Mouse (Mus musculus) embryo, embryonic 11.5 days (tissue): ENCODE measurements around the gene Fosl2.

ENCODE experiments used
- DNase-seq: peaks from one replicate; pipeline ENCODE4 v3.0.0-alpha.2; 2012; ENCODE audit warnings: low read depth, low spot score

The Fosl2 gene

GRCm38 (mm10) chr5:32135336-32136206 lies at the start of gene Fosl2:
Fosl2 (plus strand) TSS chr5:32135801.
- DNase-seq: peak; percentile 80

DNA sequence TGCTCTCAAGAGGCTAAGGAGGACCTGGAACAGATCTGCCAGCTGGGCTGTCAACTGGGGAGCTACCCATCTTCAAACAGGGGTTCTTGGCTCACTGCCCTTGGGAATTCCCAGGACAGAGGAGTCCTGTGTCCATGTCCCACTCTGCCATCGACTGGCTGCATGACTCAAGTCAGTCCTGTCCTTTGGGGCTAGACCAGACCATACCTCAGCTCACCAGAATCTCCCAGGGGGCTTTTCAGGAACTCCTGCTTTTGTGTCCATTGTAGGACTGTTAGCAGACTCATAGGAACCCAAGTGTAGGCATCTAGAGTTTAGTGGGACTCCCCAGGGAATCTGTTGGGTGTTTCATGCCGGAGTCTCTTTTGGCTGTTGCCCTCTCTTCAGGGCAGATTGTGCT lies 49.6 kb upstream of the Fosl2 start:
- DNase-seq: no peak

GRCm38 (mm10) chr5:32086526-32087090 lies 49.0 kb upstream of the Fosl2 start:
- DNase-seq: no peak

- no peak for DNase-seq
Measured at GRCm38 (mm10) chr5:32089481-32089880, 46.1 kb upstream of the Fosl2 start.

- no peak for DNase-seq
Measured at GRCm38 (mm10) chr5:32092281-32092680, 43.3 kb upstream of the Fosl2 start.

DNA sequence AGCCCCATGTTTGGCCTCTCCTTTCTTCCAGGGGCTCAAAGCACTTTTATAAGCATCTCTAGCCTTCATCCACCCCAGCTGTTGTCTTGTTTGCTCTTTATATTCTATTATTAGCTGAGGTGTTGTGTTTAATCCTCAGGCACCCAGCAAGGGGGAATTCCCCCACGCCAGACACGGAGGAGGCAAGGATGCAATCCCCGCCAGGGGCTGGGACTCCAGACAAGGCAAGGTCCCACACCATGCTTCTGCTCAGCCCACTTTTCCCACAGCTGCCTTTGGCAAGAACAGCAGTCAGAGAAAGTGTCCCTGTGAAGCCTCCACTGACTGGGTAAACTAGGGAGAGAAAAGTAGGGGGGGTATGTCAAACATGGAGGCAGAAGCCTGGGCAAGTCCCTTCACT lies 36.9 kb upstream of the Fosl2 start:
- no peak for DNase-seq

- DNase-seq: no peak
Measured at GRCm38 (mm10) chr5:32102484-32102883, 33.1 kb upstream of the Fosl2 start.

DNA sequence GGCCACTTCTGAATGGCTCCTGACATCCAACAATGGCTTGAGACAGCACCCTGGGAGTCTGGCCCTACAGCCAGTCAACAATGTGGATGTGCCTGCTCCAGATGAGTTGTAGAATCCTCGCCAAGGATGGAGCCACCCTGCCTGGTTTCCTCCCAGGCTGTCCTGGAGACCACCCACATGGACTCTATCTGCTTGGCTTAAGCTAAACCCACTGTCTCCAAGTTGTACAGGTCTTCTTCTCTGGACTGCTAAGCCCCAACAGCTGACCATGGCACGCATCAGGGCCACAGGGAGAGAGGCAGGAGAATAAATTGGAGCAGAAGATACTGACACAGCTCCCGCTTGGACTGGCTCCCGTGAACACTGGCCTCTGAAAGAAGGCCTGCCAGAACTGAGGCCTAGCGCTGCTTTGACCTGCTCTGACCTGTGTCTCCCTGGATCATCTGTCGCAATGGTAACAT lies 32.6 kb upstream of the Fosl2 start:
- no peak for DNase-seq

- DNase-seq: no peak
Measured at GRCm38 (mm10) chr5:32103545-32103944, 32.1 kb upstream of the Fosl2 start.

DNA sequence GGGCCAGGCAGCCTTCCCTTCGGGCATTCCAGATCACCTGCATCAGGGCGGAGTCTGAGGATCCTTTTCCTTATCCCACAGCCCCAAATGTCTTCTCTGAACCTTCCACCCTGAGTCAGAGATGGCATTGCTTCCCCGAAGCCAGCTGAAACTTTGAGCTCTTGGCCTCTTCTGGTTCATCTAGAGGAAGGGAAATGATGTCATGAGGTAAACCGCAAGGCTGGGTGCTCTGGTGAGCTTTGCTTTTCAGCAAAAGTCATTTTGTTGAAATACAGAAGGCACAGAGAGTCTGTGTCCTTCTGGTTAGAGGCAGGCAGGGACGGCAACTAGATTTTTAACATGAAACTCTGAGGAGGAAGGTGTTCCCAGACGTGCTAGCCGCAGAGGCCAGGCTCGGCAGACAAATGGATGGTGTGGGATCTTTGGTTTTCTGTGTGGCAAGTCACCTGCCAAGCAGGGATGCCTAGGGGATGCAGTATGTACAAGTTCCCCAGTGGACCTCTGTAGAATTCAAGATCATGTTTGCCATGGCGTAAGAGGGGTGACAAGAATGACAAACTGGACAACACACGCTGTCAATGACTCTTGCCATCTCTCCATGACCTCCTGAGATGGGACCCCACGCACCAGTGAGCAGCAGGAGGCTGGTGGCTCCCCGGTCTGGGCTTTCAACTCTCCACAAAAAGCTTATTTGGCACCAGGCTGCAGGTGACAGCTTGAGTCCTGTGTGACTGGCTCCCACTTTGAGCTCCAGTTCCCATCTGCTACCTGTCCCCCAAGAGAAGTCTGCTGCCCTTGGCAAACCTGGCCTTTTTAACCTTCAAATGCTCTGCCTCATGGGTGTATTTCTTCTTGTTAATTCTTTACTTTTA lies 31.2 kb upstream of the Fosl2 start:
- DNase-seq: no peak

- no peak for DNase-seq
Measured at GRCm38 (mm10) chr5:32106473-32107140, 29.0 kb upstream of the Fosl2 start.

DNA sequence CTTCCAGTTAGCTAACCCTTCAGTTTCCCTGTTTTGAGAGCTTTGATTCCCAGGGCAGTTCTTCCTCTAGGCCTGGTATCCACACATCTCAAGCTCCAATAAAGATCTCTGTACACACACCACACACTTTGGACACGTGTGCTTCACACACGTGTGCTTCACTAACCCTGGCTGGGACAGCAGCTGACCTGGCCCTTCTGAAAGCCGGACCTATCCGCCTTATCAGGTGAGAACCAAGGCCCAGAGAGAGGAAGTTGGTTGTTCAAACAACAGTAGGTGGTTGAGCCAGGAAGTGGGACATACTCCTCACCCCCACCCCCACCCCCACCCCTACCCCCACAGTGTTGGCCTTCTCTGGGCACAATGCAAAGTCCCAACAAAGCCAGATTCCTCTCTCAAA lies 24.9 kb upstream of the Fosl2 start:
- no peak for DNase-seq

GRCm38 (mm10) chr5:32112206-32112916 lies 23.2 kb upstream of the Fosl2 start:
- no peak for DNase-seq

- no peak for DNase-seq
Measured at GRCm38 (mm10) chr5:32120901-32121376, 14.7 kb upstream of the Fosl2 start.

GRCm38 (mm10) chr5:32121936-32122335 lies 13.7 kb upstream of the Fosl2 start:
- no peak for DNase-seq

DNA sequence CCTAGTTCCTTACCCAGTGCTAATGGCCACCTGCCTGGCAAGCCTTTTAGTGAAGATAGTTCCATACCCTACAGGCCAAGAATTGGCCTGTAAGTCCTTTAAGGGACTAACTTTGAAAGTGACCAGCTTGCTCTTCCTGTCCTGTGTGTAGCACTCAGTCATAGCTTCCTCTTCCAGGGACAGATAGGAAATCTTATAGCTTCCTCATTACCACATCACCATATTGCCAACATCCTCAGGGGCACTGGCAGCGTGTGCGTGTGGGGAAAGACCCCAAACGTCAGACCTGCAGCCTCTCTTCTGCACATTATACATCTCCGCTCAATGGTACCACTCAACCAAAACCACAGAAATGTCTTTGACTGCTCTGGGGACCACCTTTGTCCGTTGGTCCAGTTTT lies 13.2 kb upstream of the Fosl2 start:
- no peak for DNase-seq

- DNase-seq: no peak
Measured at GRCm38 (mm10) chr5:32124957-32125356, 10.6 kb upstream of the Fosl2 start.

DNA sequence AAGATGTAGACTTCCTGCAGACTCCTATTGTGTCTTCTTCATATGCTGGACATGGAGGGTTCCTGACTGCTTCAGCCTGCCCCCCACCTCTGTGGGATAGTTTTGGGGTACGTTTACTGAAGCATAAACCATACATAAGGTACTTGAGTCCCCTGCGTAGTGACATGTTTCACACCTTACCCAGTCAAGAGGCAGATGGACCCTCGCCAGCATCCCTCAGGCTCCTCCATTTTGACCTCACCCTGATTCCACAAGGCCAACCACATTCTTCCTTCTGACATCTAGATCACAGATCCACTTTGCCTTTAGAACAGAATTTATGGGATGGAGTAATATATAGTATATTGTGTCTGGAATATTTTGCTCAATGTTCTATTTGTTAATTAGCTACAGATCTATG lies 8.4 kb upstream of the Fosl2 start:
- no peak for DNase-seq

- no peak for DNase-seq
Measured at GRCm38 (mm10) chr5:32127927-32128326, 7.7 kb upstream of the Fosl2 start.

- peak; percentile 36 for DNase-seq
Measured at GRCm38 (mm10) chr5:32132971-32133501, 2.6 kb upstream of the Fosl2 start.
